Mouse (Mus musculus): ENCODE measurements at regions not wholly inside any gene's neighbourhood (a gene's known extent, or its start where the extent isn't known, plus 50 kb on each side); places are given as distances from the start of the nearest gene placed in this dataset.
A peak's percentile ranks its signal among the peaks of the same experiment; 100 is the strongest.

- Histone ChIP-seq H3K9me3 (ENCODE audit: low read length) (no peaks in the 10 kb centered on the region), H3K4me2 (ENCODE audit: low read depth, low read length) (no peak overlapping the region), H3K9ac (replicated peaks; ENCODE audit: low read length) (no peak overlapping the region), H3K27ac (no peak overlapping the region), H3K27me3 (ENCODE audit: insufficient read depth, low read length) (no peaks in the 10 kb centered on the region), H3K36me3 (ENCODE audit: insufficient read depth, low read length) (no peaks in the 10 kb centered on the region), H3K4me3 (ENCODE audit: low read length) (no peak overlapping the region), H3K4me1 (ENCODE audit: insufficient read depth, low read length) (no peaks in the 10 kb centered on the region)
- 50% methylated on average over 2 of the region's 2 CpGs for WGBS
- no peak for ATAC-seq
- peak; percentile 2 for DNase-seq (ENCODE audit: low spot score)
- TF ChIP-seq CTCF (IDR thresholded peaks at IDR 0.05; ENCODE audit: low read depth) = no peak
Measured at GRCm38 (mm10) chr1:3900354-3900753, 907.3 kb upstream of the Gm37988 start.

GRCm38 (mm10) chr1:3903432-3903831, 904.3 kb upstream of the Gm37988 start:
- Histone ChIP-seq H3K4me1 (ENCODE audit: insufficient read depth, low read length) (no peaks in the 10 kb centered on the region), H3K9me3 (ENCODE audit: low read length) (no peaks in the 10 kb centered on the region), H3K4me2 (ENCODE audit: low read depth, low read length) (no peak overlapping the region), H3K27me3 (ENCODE audit: insufficient read depth, low read length) (no peaks in the 10 kb centered on the region), H3K36me3 (ENCODE audit: insufficient read depth, low read length) (no peaks in the 10 kb centered on the region), H3K27ac (no peak overlapping the region), H3K4me3 (ENCODE audit: low read length) (no peak overlapping the region), H3K9ac (replicated peaks; ENCODE audit: low read length) (no peak overlapping the region)
- DNase-seq (ENCODE audit: low spot score) (no peak), ATAC-seq (no peak)
- WGBS = 49% methylated on average over 1 of the region's 1 CpGs
- TF ChIP-seq CTCF (IDR thresholded peaks at IDR 0.05; ENCODE audit: low read depth) = no peak

GRCm38 (mm10) chr1:3912499-3912898, 895.2 kb upstream of the Gm37988 start:
- H3K9me3 ChIP-seq (ENCODE audit: low read length) = no peaks in the 10 kb centered on the region
- no peaks in the 10 kb centered on the region for H3K4me1 ChIP-seq (ENCODE audit: insufficient read depth, low read length)
- DNase-seq (ENCODE audit: low spot score) = no peak
- no peak overlapping the region for H3K4me3 ChIP-seq (ENCODE audit: low read length)
- TF ChIP-seq CTCF (IDR thresholded peaks at IDR 0.05; ENCODE audit: low read depth) = no peak
- no peak overlapping the region for H3K27ac ChIP-seq
- no peak overlapping the region for H3K4me2 ChIP-seq (ENCODE audit: low read depth, low read length)
- no peaks in the 10 kb centered on the region for H3K36me3 ChIP-seq (ENCODE audit: insufficient read depth, low read length)
- no peak overlapping the region for H3K9ac ChIP-seq (replicated peaks; ENCODE audit: low read length)
- ATAC-seq = no peak
- no peaks in the 10 kb centered on the region for H3K27me3 ChIP-seq (ENCODE audit: insufficient read depth, low read length)
- 13% methylated on average over 1 of the region's 1 CpGs for WGBS

- 25% methylated on average over 1 of the region's 1 CpGs for WGBS
- no peak overlapping the region for H3K27ac ChIP-seq
- DNase-seq (ENCODE audit: low spot score) (peak; percentile 4), ATAC-seq (no peak)
- no peak overlapping the region for H3K4me2 ChIP-seq (ENCODE audit: low read depth, low read length)
- no peaks in the 10 kb centered on the region for H3K4me1 ChIP-seq (ENCODE audit: insufficient read depth, low read length)
- no peaks in the 10 kb centered on the region for H3K36me3 ChIP-seq (ENCODE audit: insufficient read depth, low read length)
- no peak overlapping the region for H3K9ac ChIP-seq (replicated peaks; ENCODE audit: low read length)
- H3K4me3 ChIP-seq (ENCODE audit: low read length) = no peak overlapping the region
- H3K27me3 ChIP-seq (ENCODE audit: insufficient read depth, low read length) = no peaks in the 10 kb centered on the region
- no peak for TF ChIP-seq CTCF (IDR thresholded peaks at IDR 0.05; ENCODE audit: low read depth)
- no peaks in the 10 kb centered on the region for H3K9me3 ChIP-seq (ENCODE audit: low read length)
Measured at GRCm38 (mm10) chr1:3913631-3914030, 894.1 kb upstream of the Gm37988 start.

Measured in hindbrain, postnatal 0 days (tissue).